Mouse (Mus musculus): ENCODE results near the gene Gulp1. TPM values are rescaled to one million over a fixed set of nuclear protein-coding genes. Genes with fewer than 3 reads are reported as not detected.

Gulp1 gene
- total RNA-seq (2012; rRNA removed) (not detected in 2 replicates), total RNA-seq (2014; rRNA removed) (not detected in 2 replicates), polyA plus RNA-seq (2012; ENCODE audit: insufficient read length, low read depth) (not detected in 2 replicates)

DNA sequence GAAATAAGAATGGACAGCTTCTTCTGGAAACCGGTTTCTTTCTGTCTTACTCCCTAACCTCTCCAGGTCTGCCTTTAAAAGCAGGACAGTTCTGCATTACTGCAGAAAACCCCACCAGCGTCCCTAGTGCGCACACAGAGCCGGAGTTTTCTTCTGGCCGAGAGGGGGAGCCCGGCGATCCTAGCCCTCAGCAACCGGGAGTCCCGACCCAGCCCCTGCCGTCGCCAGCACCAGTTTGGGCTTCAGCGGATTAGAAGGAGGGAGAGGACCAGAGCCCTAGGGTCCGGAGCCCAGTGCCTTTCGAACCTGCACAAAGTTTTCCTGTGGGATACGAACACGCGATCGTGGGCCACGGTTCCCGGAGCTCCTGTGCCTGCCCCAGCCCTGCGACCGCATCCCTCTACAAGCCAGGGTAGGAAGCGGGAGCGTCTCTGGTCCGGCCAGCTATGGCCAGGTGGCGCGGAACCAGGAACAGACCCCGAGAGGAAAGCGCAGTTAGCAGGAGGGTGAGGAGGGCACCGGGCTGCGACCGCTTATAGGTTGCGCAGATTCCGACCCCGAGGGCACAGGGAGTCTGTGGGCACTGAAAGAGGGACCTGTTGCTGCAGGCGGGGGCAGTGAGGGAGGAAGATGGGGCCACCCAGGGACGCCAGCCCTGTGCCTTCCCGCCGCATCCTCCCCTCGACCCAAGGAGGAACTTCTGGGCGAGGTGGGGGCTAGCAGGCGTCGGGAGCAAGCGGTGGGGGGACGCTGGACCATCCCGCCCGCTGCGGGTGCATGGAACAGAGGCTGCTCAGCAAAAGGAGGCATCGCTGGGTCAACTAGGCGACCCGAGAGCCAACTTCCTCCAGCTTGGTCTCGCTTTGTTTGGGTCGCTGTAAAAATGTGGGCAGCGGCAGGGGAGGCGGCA lies at the start of gene Gulp1:
TSS of gene Gulp1 (plus strand) at position 51 of the 910 bp plus-strand sequence.
- in situ Hi-C loops (cut with MboI; ENCODE audit: low pct_ligation_motif_present, low pct_unique_long_range_greater_than_20kb, low sequenced_read_pairs) (no loop called here), dilution Hi-C loops (cut with MboI; ENCODE audit: extremely low pct_ligation_motif_present, extremely low pct_unique_long_range_greater_than_20kb, low sequenced_read_pairs) (no loop called here)
- no peak for DNase-seq (ENCODE audit: extremely low read depth)
- Histone ChIP-seq H3K4me1 (ENCODE audit: control insufficient read depth in 1 of 2, insufficient read depth in 2 of 2) (no peaks in the 10 kb centered on the region), H3K27me3 (replicated peaks) (no peaks in the 10 kb centered on the region), H3K4me3 (replicated peaks in 1 of 3; ENCODE audit: low read depth in 2 of 3, low read length in 2 of 3, poor library complexity in 1 of 3) (no peak within 1 kb of the TSS), H3K4me2 (ENCODE audit: insufficient read depth, low read depth, poor library complexity, severe bottlenecking) (no peak within 1 kb of the TSS), H3K9ac (ENCODE audit: insufficient read depth, low read depth) (no peak within 1 kb of the TSS), H3K79me2 (replicated peaks; ENCODE audit: control insufficient read depth, extremely low read depth, insufficient read depth, poor library complexity, severe bottlenecking) (no peaks in the 10 kb centered on the region), H3K36me3 (replicated peaks in 1 of 2; ENCODE audit: control insufficient read depth in 1 of 2, insufficient read depth in 1 of 2, low read length in 1 of 2) (no peaks in the 10 kb centered on the region), H3K9me3 (replicated peaks; ENCODE audit: low read length) (no peaks in the 10 kb centered on the region), H3K27ac (ENCODE audit: insufficient read depth, low read depth) (no peak within 1 kb of the TSS)
- TF ChIP-seq PAX5 (IDR thresholded peaks at IDR 0.05; ENCODE audit: low read length) (no peak), MYC (IDR thresholded peaks at IDR 0.05; ENCODE audit: low read depth, low read length) (no peak), NELFE (IDR thresholded peaks at IDR 0.05; ENCODE audit: low read depth, low read length) (no peak), NRF1 (IDR thresholded peaks at IDR 0.05; ENCODE audit: low read depth, low read length) (no peak), IRF4 (IDR thresholded peaks at IDR 0.05; ENCODE audit: low read depth, low read length) (no peak), ETS1 (conservative IDR thresholded peaks at IDR 0.05; ENCODE audit: low read depth, low read length) (no peak), USF2 (conservative IDR thresholded peaks at IDR 0.05; ENCODE audit: low read depth, low read length) (no peak), TCF12 (IDR thresholded peaks at IDR 0.05; ENCODE audit: low read depth, low read length) (no peak), MXI1 (IDR thresholded peaks at IDR 0.05; ENCODE audit: low read depth, low read length) (no peak), MAFK (IDR thresholded peaks at IDR 0.05; ENCODE audit: insufficient replicate concordance, low read length) (no peak), TBP (conservative IDR thresholded peaks at IDR 0.05; ENCODE audit: low read depth, low read length) (no peak), BHLHE40 (IDR thresholded peaks at IDR 0.05; ENCODE audit: low read depth, low read length) (no peak), ZC3H11A (IDR thresholded peaks at IDR 0.05; ENCODE audit: low read depth, low read length) (no peak)

DNA sequence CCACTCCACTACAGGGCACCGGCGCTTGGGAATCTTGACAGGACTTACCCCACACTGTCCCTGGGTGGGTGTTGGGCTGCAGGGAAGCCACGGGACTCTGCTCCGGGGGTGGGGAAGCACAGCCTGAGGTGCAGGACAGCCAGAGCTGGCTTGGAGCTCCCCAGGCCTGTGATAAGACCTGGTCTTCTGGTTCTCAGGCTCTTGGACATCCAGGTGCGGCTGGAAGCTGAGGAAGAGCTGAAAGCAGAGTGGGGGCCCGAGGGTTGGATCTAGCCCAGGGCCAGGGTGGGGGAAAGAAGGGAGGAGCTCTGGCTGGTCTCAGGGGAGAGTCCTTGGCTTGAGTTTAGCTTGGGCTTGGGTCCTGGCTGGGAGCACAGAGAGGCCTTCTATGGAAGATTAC lies 1.1 kb upstream of the Gulp1 start:
- Histone ChIP-seq H3K4me2 (ENCODE audit: insufficient read depth, low read depth, poor library complexity, severe bottlenecking) (no peak overlapping the region), H3K4me1 (ENCODE audit: control insufficient read depth in 1 of 2, insufficient read depth in 2 of 2) (no peaks in the 10 kb centered on the region), H3K27me3 (replicated peaks) (no peaks in the 10 kb centered on the region), H3K9me3 (replicated peaks; ENCODE audit: low read length) (no peaks in the 10 kb centered on the region), H3K27ac (ENCODE audit: insufficient read depth, low read depth) (no peak overlapping the region), H3K79me2 (replicated peaks; ENCODE audit: control insufficient read depth, extremely low read depth, insufficient read depth, poor library complexity, severe bottlenecking) (no peaks in the 10 kb centered on the region), H3K36me3 (replicated peaks in 1 of 2; ENCODE audit: control insufficient read depth in 1 of 2, insufficient read depth in 1 of 2, low read length in 1 of 2) (no peaks in the 10 kb centered on the region), H3K9ac (ENCODE audit: insufficient read depth, low read depth) (no peak overlapping the region), H3K4me3 (replicated peaks in 1 of 3; ENCODE audit: low read depth in 2 of 3, low read length in 2 of 3, poor library complexity in 1 of 3) (no peak overlapping the region)
- dilution Hi-C loops (cut with MboI; ENCODE audit: extremely low pct_ligation_motif_present, extremely low pct_unique_long_range_greater_than_20kb, low sequenced_read_pairs) (no loop called here), in situ Hi-C loops (cut with MboI; ENCODE audit: low pct_ligation_motif_present, low pct_unique_long_range_greater_than_20kb, low sequenced_read_pairs) (no loop called here)
- DNase-seq (ENCODE audit: extremely low read depth): no peak
- TF ChIP-seq JUN (IDR thresholded peaks at IDR 0.05; ENCODE audit: insufficient read depth, low read depth, low read length): no peak
- TF ChIP-seq USF2 (conservative IDR thresholded peaks at IDR 0.05; ENCODE audit: low read depth, low read length): no peak
- no peak for TF ChIP-seq ZNF384 (IDR thresholded peaks at IDR 0.05; ENCODE audit: low read depth, low read length)
- no peak for TF ChIP-seq MXI1 (IDR thresholded peaks at IDR 0.05; ENCODE audit: low read depth, low read length)
- no peak for TF ChIP-seq ZMIZ1 (IDR thresholded peaks at IDR 0.05; ENCODE audit: low read depth, low read length)
- no peak for TF ChIP-seq TBP (conservative IDR thresholded peaks at IDR 0.05; ENCODE audit: low read depth, low read length)
- no peak for TF ChIP-seq HCFC1 (IDR thresholded peaks at IDR 0.05; ENCODE audit: low read depth, low read length)
- TF ChIP-seq ZC3H11A (IDR thresholded peaks at IDR 0.05; ENCODE audit: low read depth, low read length): no peak
- TF ChIP-seq E2F4 (IDR thresholded peaks at IDR 0.05; ENCODE audit: insufficient replicate concordance, low read depth, low read length): no peak
- TF ChIP-seq KAT2A (IDR thresholded peaks at IDR 0.05; ENCODE audit: insufficient replicate concordance, low read length): no peak
- no peak for TF ChIP-seq TCF12 (IDR thresholded peaks at IDR 0.05; ENCODE audit: low read depth, low read length)
- TF ChIP-seq MYC (IDR thresholded peaks at IDR 0.05; ENCODE audit: low read depth, low read length): no peak
- TF ChIP-seq MEF2A (IDR thresholded peaks at IDR 0.05; ENCODE audit: borderline replicate concordance, low read depth, low read length): no peak
- no peak for TF ChIP-seq GABPA (IDR thresholded peaks at IDR 0.05; ENCODE audit: insufficient replicate concordance, low read depth, low read length)
- no peak for TF ChIP-seq NELFE (IDR thresholded peaks at IDR 0.05; ENCODE audit: low read depth, low read length)
- TF ChIP-seq RAD21 (IDR thresholded peaks at IDR 0.05; ENCODE audit: low read depth, low read length): no peak
- no peak for TF ChIP-seq CHD1 (IDR thresholded peaks at IDR 0.05; ENCODE audit: low read depth, low read length)

All from CH12.LX (cell line).